Mouse (Mus musculus): ENCODE data around the gene Deaf1.

Deaf1 gene

GRCm38 (mm10) chr7:141281442-141281841 is 46.0 kb downstream of the Deaf1 start:
- Histone ChIP-seq H3K4me3 (replicated peaks; ENCODE audit: low read length) (no peak overlapping the region), H3K27me3 (ENCODE audit: insufficient read depth, low read length) (peaks cover 22% of the 10 kb centered on the region), H3K36me3 (ENCODE audit: insufficient read depth, low read length) (no peaks in the 10 kb centered on the region), H3K9me3 (ENCODE audit: low read length) (no peaks in the 10 kb centered on the region), H3K4me1 (replicated peaks; ENCODE audit: low read depth, low read length) (peaks cover 35% of the 10 kb centered on the region)
- TF ChIP-seq NANOG (IDR thresholded peaks at IDR 0.05; ENCODE audit: borderline replicate concordance, low read length), result no peak
- no peak for TF ChIP-seq POU5F1 (IDR thresholded peaks at IDR 0.05; ENCODE audit: borderline replicate concordance, low read length)
- no peak for TF ChIP-seq CTCF (conservative IDR thresholded peaks at IDR 0.05; ENCODE audit: low read length)

GRCm38 (mm10) chr7:141278766-141279590 is 48.5 kb downstream of the Deaf1 start, which contains the start of gene Sct:
Sct (minus strand) TSS chr7:141279133.
- H3K36me3 ChIP-seq (ENCODE audit: insufficient read depth, low read length), result no peaks in the 10 kb centered on the region
- TF ChIP-seq POU5F1 (IDR thresholded peaks at IDR 0.05; ENCODE audit: borderline replicate concordance, low read length) (no peak), CTCF (conservative IDR thresholded peaks at IDR 0.05; ENCODE audit: low read length) (peak; percentile 45), NANOG (IDR thresholded peaks at IDR 0.05; ENCODE audit: borderline replicate concordance, low read length) (no peak)
- H3K9me3 ChIP-seq (ENCODE audit: low read length), result no peaks in the 10 kb centered on the region
- peaks cover 38% of the 10 kb centered on the region for H3K4me1 ChIP-seq (replicated peaks; ENCODE audit: low read depth, low read length)
- H3K4me3 ChIP-seq (replicated peaks; ENCODE audit: low read length), result peak within 1 kb of the TSS; percentile 78
- peaks cover 24% of the 10 kb centered on the region for H3K27me3 ChIP-seq (ENCODE audit: insufficient read depth, low read length)

GRCm38 (mm10) chr7:141277701-141278678 is 49.5 kb downstream of the Deaf1 start:
- Histone ChIP-seq H3K4me1 (replicated peaks; ENCODE audit: low read depth, low read length) (peaks cover 38% of the 10 kb centered on the region), H3K36me3 (ENCODE audit: insufficient read depth, low read length) (no peaks in the 10 kb centered on the region), H3K4me3 (replicated peaks; ENCODE audit: low read length) (peak overlapping the region; percentile 78), H3K9me3 (ENCODE audit: low read length) (no peaks in the 10 kb centered on the region), H3K27me3 (ENCODE audit: insufficient read depth, low read length) (peaks cover 31% of the 10 kb centered on the region)
- TF ChIP-seq CTCF (conservative IDR thresholded peaks at IDR 0.05; ENCODE audit: low read length), result no peak
- TF ChIP-seq NANOG (IDR thresholded peaks at IDR 0.05; ENCODE audit: borderline replicate concordance, low read length), result no peak
- TF ChIP-seq POU5F1 (IDR thresholded peaks at IDR 0.05; ENCODE audit: borderline replicate concordance, low read length), result no peak

GRCm38 (mm10) chr7:141276546-141276945 is 50.9 kb downstream of the Deaf1 start, which contains the start of gene Cdhr5:
Cdhr5 (minus strand) TSS chr7:141276786.
- peaks cover 42% of the 10 kb centered on the region for H3K27me3 ChIP-seq (ENCODE audit: insufficient read depth, low read length)
- TF ChIP-seq CTCF (conservative IDR thresholded peaks at IDR 0.05; ENCODE audit: low read length), result no peak
- no peak for TF ChIP-seq POU5F1 (IDR thresholded peaks at IDR 0.05; ENCODE audit: borderline replicate concordance, low read length)
- no peak for TF ChIP-seq NANOG (IDR thresholded peaks at IDR 0.05; ENCODE audit: borderline replicate concordance, low read length)

GRCm38 (mm10) chr7:141275356-141275755 is 52.1 kb downstream of the Deaf1 start:
- Histone ChIP-seq H3K36me3 (ENCODE audit: insufficient read depth, low read length) (no peaks in the 10 kb centered on the region), H3K4me1 (replicated peaks; ENCODE audit: low read depth, low read length) (peaks cover 38% of the 10 kb centered on the region), H3K27me3 (ENCODE audit: insufficient read depth, low read length) (peaks cover 37% of the 10 kb centered on the region), H3K4me3 (replicated peaks; ENCODE audit: low read length) (no peak overlapping the region), H3K9me3 (ENCODE audit: low read length) (no peaks in the 10 kb centered on the region)
- TF ChIP-seq CTCF (conservative IDR thresholded peaks at IDR 0.05; ENCODE audit: low read length) (no peak), NANOG (IDR thresholded peaks at IDR 0.05; ENCODE audit: borderline replicate concordance, low read length) (no peak), POU5F1 (IDR thresholded peaks at IDR 0.05; ENCODE audit: borderline replicate concordance, low read length) (no peak)

More at GRCm38 (mm10) chr7:141276546-141276945, 50.9 kb downstream of the Deaf1 start, which contains the start of gene Cdhr5:
- H3K4me1 ChIP-seq (replicated peaks; ENCODE audit: low read depth, low read length), result peaks cover 38% of the 10 kb centered on the region
- peak within 1 kb of the TSS; percentile 78 for H3K4me3 ChIP-seq (replicated peaks; ENCODE audit: low read length)
- H3K36me3 ChIP-seq (ENCODE audit: insufficient read depth, low read length), result no peaks in the 10 kb centered on the region
- no peaks in the 10 kb centered on the region for H3K9me3 ChIP-seq (ENCODE audit: low read length)

- Histone ChIP-seq H3K27me3 (ENCODE audit: insufficient read depth, low read length) (peaks cover 44% of the 10 kb centered on the region), H3K36me3 (ENCODE audit: insufficient read depth, low read length) (no peaks in the 10 kb centered on the region; the same call in 1 of the 2 replicates), H3K4me3 (replicated peaks; ENCODE audit: low read length) (no peak overlapping the region), H3K9me3 (ENCODE audit: low read length) (no peaks in the 10 kb centered on the region), H3K4me1 (replicated peaks; ENCODE audit: low read depth, low read length) (peaks cover 28% of the 10 kb centered on the region)
- TF ChIP-seq CTCF (conservative IDR thresholded peaks at IDR 0.05; ENCODE audit: low read length) (no peak), POU5F1 (IDR thresholded peaks at IDR 0.05; ENCODE audit: borderline replicate concordance, low read length) (no peak), NANOG (IDR thresholded peaks at IDR 0.05; ENCODE audit: borderline replicate concordance, low read length) (no peak)
Observed at GRCm38 (mm10) chr7:141270631-141271030, 56.9 kb downstream of the Deaf1 start.

- Histone ChIP-seq H3K4me3 (replicated peaks; ENCODE audit: low read length) (peak overlapping the region; percentile 69), H3K4me1 (replicated peaks; ENCODE audit: low read depth, low read length) (peaks cover 42% of the 10 kb centered on the region), H3K27me3 (ENCODE audit: insufficient read depth, low read length) (peaks cover 44% of the 10 kb centered on the region), H3K9me3 (ENCODE audit: low read length) (no peaks in the 10 kb centered on the region), H3K36me3 (ENCODE audit: insufficient read depth, low read length) (peaks cover 10% of the 10 kb centered on the region)
- TF ChIP-seq POU5F1 (IDR thresholded peaks at IDR 0.05; ENCODE audit: borderline replicate concordance, low read length) (no peak), CTCF (conservative IDR thresholded peaks at IDR 0.05; ENCODE audit: low read length) (no peak), NANOG (IDR thresholded peaks at IDR 0.05; ENCODE audit: borderline replicate concordance, low read length) (no peak)
Observed at GRCm38 (mm10) chr7:141269273-141269545, 58.3 kb downstream of the Deaf1 start.

Data from E14TG2a.4 (cell line).